Mouse (Mus musculus) olfactory bulb, adult 2 months (tissue): ENCODE measurements around the gene Nog.

Experiments used
- CTCF ChIP-seq: fragments of 200-500 bp; IDR thresholded peaks from 2 replicates; pipeline ENCODE4 v1.5.1; 2012; ENCODE audit warnings: low read depth, mild to moderate bottlenecking, low read length, moderate library complexity; ENCODE audit not compliant: insufficient read depth
- POLR2A ChIP-seq: fragments of 200-500 bp; IDR thresholded peaks from 2 replicates; pipeline ENCODE4 v1.6.1; 2012; ENCODE audit warnings: mild to moderate bottlenecking, low read depth, low read length, moderate library complexity; ENCODE audit not compliant: insufficient read depth

DNA sequence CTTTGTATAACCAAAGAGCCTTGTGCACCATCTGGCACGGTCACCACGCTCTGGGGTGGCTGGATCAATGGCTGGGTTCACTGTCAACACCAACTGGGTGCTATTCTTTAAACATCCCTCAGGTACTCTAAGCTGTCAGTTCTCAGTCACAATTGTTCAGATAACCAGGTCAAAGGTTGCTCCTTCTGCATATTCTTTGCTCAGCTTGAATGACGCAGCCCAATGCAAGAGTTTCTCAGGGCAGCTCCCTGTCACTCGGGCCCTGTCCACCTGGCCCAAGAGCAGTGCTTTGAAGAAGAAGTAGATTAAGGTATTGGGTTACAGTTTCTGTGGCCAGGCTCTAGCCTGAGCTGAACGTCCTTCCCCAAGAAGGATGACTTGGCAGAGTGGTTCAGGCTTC, 12.2 kb upstream of the Nog start:
- no peak for TF ChIP-seq POLR2A
- TF ChIP-seq CTCF: no peak
